Mouse (Mus musculus) heart, adult 18-20 months (tissue): ENCODE measurements at regions not wholly inside any gene's neighbourhood (a gene's known extent, or its start where the extent isn't known, plus 50 kb on each side); places are given as distances from the start of the nearest gene placed in this dataset.
A peak's percentile ranks its signal among the peaks of the same experiment; 100 is the strongest.

Experiments
- DNase-seq, 2 experiments: peaks; one replicate each; pipeline ENCODE4 v3.0.0; 2021 to 2022; ENCODE audit warnings: mixed read lengths in 1 of 2

DNA sequence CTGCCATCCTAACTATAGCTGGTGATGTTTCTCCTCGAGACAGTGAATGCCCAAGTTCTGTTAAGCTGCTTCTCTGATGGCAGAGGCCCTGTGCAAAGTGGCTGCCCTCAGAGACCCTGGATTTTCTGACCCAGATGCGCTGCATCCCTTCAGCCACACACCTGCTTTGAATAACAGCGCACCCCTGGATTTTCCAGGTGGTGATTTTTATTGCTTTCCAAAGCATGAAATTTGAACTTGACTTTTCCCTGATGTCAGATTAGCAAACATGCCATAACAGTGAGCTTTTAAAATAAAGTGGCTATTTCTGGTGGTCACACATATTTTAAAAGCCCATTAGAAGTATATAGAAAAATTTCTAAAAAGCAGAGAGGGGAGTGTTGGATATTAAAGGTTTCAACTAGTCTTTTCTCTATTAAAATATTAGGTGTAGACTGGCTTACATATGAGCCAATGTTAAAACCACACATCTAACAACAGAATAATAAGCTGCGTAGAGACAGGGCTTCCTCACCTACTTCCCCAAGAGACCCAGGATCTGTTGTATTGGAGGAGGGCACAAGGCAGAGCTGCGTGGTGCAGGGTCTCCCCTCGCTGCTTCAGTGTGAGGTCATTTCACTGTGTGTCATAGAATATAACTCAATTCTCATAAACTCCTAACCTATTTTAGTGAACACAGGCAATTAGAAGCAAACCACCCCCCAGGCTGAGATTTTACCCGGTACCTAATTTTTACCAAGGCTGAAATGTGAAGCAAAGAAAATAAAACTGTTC, 280.3 kb downstream of the Ccdc91 start:
- no peak for DNase-seq

DNA sequence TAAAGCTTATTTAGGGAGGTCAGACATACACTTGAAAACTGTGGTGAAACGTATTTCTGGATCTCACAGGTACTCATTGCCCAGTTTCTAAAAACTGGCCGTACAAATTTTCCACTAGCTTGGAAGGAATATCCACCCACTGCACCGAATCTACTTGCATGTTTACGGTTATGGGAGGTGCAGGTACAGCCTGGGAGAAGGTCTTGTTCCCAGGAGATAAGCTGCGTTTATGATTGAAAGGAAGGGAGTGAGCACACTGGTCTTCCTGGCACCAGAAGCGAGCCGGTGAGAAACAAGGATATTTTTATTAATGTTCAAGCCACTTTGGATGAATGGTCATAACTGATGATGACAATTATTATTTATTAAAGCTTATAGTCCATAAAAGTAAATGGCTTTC, 283.9 kb downstream of the Ccdc91 start:
- DNase-seq, result peak in 1 of 2 experiments; percentile 33

DNA sequence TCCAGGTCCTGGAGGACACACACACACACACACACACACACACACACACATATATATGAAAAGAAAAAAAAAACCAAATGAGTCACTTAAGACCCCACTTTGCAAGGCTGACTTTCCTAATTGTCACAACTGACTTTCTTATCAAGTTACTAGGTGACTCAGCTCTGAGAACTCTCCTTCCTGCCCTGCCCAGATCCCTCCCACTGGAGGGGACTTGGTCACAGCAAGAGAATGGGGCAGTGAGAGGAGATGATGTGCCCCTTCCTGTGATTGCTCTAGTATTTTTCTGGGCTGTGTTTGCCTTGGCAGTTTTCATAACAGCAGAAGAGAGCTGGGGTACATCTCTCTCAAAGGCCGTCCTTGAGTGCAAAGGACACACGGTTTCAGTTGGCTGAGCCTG, 284.5 kb downstream of the Ccdc91 start:
- peak in 1 of 2 experiments; percentile 43 for DNase-seq

DNA sequence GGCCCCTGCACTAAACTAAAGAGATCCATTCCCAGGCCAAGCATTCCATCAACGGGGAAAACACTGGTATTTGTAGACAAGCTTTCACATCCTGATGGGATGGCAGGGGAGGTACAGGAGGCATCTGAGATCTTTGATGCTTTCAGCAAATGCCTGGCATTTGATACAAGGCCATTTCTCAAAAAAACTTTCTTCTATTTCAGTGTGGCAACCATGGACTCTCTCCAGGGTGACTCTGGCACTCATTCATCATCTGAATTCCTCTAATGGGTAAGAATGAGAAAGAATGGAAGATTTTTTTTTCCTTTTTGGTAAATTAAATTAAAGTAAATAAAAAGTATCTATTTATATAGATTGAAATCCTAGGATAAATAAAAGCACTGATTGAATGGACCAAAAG, 281.8 kb upstream of the Far2 start:
- no peak for DNase-seq

DNA sequence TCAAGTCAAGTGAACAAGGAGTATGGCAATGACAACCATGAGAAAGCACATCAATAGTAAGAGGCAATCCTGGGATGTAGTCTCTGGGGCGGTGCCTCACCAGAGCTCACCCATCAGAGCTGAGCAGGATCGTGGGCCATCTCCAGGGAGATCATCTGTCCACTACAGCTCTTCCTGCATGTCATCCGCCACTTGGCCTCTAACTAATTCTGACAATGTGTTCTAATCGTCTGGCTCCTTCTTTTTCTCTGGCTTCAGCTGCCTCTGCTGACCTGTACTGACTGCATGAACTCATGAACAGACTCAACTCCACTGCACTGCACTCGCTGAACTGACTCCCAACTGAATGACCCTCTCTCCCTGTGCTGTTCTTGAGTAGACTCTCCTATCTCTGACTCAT, 277.9 kb upstream of the Far2 start:
- no peak for DNase-seq

DNA sequence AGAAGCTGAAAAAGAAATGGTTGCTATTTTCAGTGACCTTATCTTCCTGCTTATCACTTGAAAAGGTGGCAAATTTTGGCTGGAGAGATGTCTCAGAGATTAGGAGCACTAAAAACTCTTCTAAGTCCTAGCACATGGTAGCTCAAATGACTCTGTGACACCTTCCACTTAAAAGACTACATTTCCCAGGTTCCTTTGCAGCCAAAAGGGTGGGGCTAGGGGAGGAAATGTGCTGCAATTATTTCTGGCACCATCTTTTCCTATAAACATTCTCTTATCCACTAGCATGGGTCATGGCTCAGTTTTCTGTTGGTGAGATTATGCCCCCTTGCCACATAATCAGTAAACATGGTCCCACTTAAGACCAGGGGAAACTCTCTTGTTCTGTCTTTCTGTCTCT, 277.0 kb upstream of the Far2 start:
- no peak for DNase-seq

DNA sequence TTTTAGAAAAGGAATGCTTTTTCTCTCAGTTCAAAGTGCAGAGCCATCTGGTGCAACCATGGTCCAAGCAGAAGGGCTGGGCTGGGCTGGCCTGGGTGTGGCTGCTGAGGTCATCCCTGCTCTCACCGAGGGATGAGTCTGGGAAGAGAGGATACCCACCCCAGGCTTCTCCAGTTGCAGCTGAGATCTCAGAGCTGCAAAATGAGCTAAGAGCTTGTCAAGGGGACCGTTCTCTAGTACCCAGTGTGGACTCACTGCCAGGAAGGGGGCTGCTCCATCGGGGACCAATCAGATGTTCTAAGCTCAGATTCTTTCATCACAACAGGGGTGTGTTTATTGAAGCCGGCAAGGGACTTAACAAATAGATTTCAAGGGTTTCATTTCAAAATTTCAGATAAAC, 275.6 kb upstream of the Far2 start:
- peak; percentile 20 to 39 for DNase-seq

DNA sequence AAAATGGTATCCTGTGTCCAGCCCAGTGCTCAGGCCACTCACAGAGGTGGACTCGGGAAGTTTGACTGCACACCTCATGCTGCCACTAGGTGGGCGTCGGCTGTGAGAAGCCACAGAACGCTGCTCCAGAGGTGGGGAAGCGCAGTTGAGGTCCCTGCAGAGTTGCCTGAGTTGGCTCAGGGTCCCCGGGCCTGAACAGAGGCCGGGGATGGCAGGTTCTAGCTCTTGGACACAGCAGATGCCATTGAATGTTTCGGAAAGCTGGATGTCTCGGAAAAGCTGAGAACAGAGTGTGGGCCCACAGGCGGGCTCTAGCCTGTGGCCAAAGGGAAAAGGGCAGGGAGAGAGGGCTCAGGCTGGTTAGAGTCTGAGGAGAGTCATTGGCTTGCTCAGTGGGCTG, 273.2 kb upstream of the Far2 start:
- DNase-seq, result no peak

DNA sequence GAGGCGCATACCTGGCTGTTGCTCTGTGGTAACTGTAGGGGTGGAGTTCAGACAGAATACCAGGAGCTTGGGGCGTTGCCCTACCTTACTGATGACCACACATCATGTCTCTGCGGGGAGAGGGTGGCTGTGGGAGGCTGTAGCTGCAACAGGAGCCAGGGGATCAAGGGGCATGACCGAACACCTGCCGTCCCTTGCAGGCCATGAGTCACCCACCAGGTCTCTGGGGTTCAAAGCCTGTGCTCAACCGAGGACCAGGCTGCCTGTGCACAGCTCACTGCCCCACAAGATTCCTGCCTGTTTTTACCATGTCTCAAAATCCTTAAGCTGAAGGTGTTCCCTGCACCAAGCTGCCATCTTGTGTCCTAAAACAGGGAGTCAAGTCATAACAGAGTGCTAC, 272.4 kb upstream of the Far2 start:
- no peak for DNase-seq

DNA sequence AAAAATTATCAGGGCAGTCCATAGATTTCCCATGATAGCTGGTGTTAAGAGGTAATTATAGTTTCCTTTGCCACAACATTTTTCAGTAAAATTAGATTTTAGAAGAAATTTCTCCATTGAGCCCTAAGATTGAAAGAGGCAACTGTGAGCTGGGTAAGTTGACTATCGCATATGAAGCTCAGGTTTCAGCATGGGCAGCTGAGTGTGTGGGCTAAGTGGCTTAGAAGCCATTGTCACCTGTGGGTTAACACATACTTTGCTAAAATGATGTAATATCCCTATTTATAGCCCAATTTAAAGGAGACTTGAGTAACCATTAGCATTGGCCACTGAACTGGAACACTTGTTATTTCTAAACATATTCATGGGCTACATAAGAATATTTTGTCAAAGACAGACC, 267.6 kb upstream of the Far2 start:
- DNase-seq, result no peak

DNA sequence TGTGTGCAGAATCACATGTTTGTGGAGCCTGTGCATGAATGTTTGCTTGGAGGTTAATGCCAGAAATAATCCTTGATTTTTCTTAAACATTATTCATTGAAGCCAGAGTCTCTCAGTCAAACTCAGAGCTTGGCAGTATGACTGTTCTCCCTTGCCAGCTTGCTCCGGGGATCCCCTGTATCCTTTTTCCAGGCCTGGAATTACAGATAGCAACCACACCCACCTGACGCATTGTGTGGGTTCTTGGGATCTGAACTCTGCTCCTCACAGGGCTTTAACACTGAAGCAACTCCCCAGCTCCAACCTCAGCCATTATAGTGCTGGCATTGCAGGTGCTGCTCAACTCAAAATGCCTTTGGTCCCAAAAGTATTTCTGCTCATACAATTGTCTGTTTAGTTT, 262.8 kb upstream of the Far2 start:
- no peak for DNase-seq

DNA sequence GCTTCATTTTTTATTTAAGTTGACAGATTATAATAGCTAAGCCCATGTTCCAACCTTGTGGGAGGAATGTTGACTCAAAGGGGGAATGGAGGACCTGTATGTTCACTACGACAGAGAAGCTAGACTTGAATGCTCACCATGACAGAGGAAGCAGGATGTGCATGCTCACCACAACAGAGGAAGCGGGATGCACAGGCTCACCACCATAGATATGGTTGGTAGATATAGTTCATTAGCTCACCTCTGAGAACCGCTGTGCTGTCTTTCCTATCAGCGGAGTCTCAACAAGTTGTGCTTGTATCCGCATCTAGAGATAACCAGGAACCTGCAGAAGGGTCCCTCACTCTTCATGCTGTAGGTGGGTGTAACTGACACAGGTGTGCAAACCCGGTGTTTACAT, 262.2 kb upstream of the Far2 start:
- no peak for DNase-seq

DNA sequence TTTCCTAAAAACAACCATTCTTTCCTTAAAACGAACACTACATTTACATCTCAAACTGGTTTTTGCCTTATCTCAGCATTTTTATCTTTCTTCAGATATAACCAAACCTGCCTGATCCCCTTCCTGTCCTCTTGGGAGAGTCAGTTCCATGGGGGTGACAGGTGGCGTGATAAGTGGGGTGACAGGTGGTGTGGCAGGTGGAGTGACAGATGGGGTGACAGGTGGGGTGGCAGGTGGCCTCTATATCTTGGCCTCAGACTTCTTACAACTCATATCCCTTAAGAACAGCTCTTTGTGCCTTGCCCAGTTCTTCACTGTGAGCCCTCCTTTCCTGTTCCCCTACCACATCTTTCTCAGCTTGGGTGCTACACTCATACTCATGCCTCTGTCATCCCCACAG, 259.0 kb upstream of the Far2 start:
- DNase-seq, result no peak

DNA sequence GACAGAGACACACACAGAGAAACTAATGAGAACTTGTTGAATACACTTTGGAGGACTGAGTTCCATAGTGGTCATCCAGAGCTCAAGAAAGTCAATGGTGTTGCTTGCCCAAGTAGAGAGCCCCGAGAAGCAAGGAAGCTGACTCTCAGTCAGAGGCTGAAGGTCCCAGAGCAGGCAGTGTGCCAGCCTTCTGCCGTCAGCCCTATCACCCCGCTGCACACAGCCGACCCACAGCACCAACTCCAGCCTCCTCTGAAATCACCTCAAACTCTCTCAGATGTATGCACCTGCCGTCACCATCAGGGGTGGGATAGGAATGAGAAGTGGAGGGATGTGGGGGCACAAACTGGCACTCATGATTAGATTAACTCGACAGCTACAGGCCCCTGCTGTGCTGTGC, 257.9 kb upstream of the Far2 start:
- no peak for DNase-seq

DNA sequence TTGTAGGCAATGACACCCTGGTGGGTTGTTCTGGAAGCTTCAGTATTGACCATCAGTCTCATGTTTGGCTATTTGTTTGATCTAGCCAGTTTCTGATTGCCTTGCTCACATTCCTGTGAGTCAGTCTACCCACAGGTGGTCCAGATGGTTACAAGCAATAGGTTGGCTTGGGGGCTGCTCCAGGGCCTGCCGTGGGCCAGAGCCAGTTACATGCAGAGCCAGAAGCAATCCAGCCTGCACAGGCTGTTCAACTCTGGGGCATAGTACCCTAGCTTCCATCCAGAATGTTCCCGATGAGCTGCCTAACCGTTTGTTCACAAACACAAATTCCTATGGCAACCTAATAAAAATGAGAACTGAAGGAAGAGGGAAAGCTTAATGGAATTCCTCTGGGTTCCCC, 253.2 kb upstream of the Far2 start:
- DNase-seq, result no peak

DNA sequence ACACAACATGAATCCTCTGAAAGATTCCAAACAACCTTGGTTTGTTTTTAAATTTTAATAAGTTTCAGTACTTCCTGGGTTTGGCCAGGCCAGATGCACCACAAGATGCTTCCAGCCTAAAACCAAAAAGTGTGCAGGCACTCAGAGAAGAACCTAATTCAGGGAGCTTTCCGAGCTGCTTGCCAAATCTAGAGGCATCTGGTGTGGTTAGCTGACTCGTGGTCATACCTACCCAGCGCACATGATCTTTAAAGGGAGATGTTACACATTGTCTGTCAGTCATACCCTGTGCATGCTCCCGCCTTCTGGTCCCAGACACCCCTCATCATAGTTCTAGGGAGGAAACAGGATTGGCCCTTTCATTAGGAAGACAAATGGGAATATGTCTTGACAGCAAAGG, 252.7 kb upstream of the Far2 start:
- no peak for DNase-seq

DNA sequence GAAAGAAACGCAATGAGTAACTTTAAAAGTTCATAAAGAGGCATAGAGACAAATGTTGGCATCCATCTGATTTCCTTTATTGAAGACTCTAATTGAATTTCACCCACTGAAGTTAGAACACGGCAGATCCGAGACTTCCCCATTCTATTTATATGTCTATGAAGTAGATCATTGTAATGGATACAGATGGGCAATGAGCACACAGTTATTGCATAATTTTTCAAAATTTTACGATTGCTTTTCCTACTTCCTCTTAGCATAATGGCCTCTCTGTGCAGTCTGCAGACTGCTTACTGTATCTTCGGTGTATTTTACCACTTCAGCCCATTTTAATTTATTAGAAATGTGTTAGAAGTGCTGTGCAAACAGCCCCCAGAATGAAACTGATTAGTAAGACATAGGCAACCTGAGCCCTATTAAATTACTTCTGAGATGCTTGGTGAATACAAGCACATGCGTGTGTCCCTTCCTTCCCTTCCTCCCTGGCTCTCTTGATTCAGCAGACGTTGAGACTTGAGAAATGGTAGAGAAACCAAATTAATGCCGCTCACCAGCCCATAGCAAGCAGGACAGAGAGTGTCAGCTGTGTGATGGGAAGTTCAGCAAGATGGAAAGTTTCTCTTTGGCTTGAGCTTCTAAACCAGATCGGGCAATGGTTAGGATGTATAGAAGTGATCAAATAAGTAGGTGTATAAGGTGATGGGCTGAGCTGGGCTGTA, 247.9 kb upstream of the Far2 start:
- no peak for DNase-seq

DNA sequence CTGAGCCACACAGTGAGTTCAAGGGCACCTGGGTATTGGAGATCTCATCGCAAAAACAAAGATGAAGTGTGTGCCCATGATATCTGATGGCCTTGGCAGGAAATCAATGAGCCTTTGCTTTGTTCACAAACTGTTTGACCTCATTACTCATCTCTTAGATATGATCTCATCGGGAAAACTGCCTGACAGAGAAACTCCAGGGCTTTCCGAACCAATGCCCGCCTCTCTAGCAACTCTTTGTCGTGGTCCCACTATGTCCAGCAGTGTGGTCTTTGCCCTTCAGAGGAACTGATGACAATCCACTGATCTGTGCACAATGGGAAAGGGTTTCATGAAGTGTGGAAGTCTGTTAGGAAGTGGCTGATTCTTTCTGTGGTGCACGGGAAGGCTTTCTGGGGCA, 247.2 kb upstream of the Far2 start:
- DNase-seq, result no peak

DNA sequence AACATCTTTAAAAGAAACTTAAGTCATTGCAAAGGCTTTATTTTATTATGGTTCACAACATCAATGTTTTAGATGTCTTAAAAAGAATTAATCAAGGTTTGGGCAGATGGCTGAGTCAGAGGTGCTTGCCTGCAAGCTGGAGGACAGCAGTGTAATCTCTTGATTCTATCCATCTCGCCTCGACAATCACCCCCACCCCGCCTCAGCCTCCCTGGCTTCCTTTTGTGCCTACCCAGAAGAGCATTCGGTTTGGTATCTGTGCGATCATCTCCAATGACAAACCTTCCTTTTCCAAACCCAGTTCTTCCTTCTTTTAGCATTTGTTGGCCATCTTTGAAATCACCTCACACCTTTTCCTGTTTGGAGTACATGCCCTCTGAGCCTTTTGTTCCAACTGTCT, 246.2 kb upstream of the Far2 start:
- DNase-seq, result no peak

DNA sequence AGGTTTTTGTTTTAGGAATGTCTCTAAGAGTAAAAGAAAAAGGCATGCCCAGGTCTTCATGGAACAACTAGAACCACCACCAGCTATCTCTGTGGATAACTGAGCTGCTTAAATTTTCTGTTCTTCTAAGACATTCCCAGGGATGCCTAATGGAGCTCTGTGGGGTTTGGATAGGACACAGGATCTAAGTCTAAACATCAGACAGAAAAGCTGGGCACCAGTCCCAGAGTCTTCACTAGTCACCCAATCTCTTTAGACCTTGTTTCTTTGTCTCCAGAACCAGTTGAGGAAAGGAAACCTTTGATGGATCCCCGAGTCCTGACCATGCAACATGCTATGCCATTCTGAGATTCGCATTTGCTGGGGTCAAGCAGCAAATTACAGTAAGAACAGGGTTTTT, 243.2 kb upstream of the Far2 start:
- no peak for DNase-seq

DNA sequence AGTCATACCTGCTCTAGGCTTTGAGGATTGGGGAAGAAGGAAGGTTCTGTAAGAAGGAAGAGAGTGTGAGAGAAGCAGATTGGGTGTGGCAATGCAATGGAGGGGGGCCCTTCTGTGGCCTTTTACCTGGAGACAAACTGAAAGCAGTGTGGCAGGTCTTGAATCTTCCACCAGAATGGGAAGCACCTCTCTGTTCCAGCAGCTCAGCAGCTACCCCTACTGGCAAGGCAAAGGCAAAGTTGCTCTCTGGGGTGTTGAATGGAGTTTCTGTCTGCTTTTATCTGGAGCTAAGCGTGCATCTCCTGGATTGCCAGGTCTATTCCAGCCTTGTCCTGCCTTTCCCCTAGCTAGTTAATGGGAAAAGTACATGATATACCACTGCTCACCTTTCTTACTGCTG, 236.3 kb upstream of the Far2 start:
- DNase-seq, result peak; percentile 66 to 85

DNA sequence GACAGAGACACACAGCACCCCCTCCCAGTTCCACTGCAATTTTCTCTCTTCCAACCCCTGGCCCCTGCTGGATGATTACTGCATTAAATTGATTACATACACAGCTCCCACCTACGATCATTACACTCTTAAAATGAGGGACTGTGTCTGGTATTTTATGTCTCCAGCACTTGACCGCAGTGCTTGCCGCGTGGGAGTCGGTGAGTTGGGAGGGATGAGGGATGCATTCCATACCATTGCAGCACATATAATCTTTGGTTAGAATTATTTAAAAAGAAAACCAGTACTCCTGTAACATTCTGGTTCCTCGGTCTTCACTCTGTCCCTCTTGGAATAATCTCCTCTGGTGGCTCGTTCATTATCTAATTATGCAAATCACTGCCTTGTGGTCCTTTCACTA, 230.2 kb upstream of the Far2 start:
- DNase-seq, result no peak

DNA sequence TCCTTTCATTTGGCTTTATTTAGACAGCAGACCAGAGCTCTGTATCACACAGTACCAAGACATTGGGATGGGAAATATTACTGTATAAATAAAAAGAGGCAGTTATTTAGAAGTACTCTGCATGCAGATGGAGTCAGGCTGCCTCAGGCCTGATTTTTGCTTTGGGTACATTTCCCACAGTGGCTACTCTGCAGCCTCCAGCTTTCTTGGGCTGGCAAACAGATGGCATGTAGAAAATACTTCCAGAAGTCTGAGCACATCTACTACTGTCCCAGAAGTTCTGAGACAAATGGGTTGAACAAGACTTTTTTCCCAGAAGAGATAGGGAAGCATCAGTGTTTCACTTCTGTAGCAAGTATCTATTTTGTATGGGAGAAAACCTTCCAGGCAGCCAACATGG, 229.8 kb upstream of the Far2 start:
- DNase-seq, result no peak

DNA sequence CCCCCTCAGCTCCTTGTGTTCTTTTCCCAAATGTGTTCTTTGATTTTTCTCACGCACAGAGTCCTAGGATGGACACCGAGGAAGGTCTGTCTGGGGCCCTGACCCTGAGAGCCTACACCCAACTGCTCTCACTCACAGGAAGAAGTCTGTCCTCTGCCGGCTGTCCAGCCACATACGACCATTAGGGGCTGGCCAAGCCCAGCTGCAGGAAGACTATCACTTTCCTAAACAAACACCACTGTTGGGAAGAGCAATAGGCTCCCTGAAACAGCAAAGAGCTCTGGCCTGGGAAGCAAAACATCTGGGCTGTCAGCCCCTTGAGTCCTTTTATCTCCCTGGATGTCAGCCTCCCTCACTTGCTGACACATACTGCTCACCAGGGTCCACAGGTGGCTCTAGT, 224.8 kb upstream of the Far2 start:
- peak; percentile 45 to 71 for DNase-seq
